In genomic region chr8:117082947-117083559, GRCm38 (mm10) we compare ENCODE assay signal across 21 mouse cellular contexts. TPM values are rescaled to one million over a fixed set of nuclear protein-coding genes. Genes with fewer than 3 reads are reported as not detected.
DNase-seq lines count a peak whose midpoint lies in the region; ATAC-seq lines count a peak whose summit lies in the region.
"Had no signal": no experiment of that assay in that cellular context is flagged by ENCODE, and none has a peak within 500 bp of the region (broad histone marks: within the 10 kb centered on the region; RNA-seq: fewer than 3 reads in every experiment).

No protein-coding gene starts in this region.

- no peak overlapping the region for H3K9ac ChIP-seq in liver, embryonic 13.5 days
- H3K9ac ChIP-seq: intestine, embryonic 15.5 days; neural tube, embryonic 13.5 days had no signal

- peak overlapping the region; percentile 74 for H3K27ac ChIP-seq in liver, embryonic 13.5 days
- H3K27ac ChIP-seq: gastrocnemius, adult 2 months; heart, adult 2 months; intestine, embryonic 15.5 days; neural tube, embryonic 13.5 days had no signal

- no peaks in the 10 kb centered on the region for H3K36me3 ChIP-seq in liver, embryonic 13.5 days
- H3K36me3 ChIP-seq: intestine, embryonic 15.5 days; neural tube, embryonic 13.5 days had no signal

- H3K4me2 ChIP-seq in liver, embryonic 13.5 days: peak overlapping the region; percentile 33
- H3K4me2 ChIP-seq: intestine, embryonic 15.5 days; neural tube, embryonic 13.5 days had no signal

- H3K9me3 ChIP-seq in liver, embryonic 13.5 days (replicated peaks): no peaks in the 10 kb centered on the region
- H3K9me3 ChIP-seq: intestine, embryonic 15.5 days; neural tube, embryonic 13.5 days had no signal

- peaks cover 78% of the 10 kb centered on the region for H3K4me1 ChIP-seq in liver, embryonic 13.5 days (replicated peaks)
- H3K4me1 ChIP-seq: neural tube, embryonic 13.5 days had no signal

- peak; percentile 22 for DNase-seq in kidney, postnatal 10 days
- DNase-seq in kidney, postnatal 25 days: no peak
- DNase-seq in c-Kit-positive CD71-negative TER-119-negative erythroid progenitor cells, embryonic 14.5 days (ENCODE audit: low read depth): peak; percentile 54
- DNase-seq in liver, embryonic 13.5 days: peak; percentile 54
- peak; percentile 11 to 39 for DNase-seq in spleen, postnatal 36 days (ENCODE audit: low spot score in 2 of 2)
- DNase-seq in urinary bladder, postnatal 10 days (ENCODE audit: low spot score): no peak
- DNase-seq: adrenal gland, adult 2 months; cerebellum, adult 9-11 months; embryo, embryonic 11 days; gastrocnemius, adult 2 months; heart, adult 2 months; layer of hippocampus, adult 9-11 months; lung, postnatal 4 days; thymus, postnatal 14 days had no signal

- ATAC-seq in liver, embryonic 13.5 days (ENCODE audit: low read depth): peak; percentile 61
- no peak for ATAC-seq in inflammation-experienced regulatory T-cells, adult 6 months
- ATAC-seq: forebrain, embryonic 14.5 days; intestine, embryonic 15.5 days; midbrain, embryonic 16.5 days had no signal

- H3K4me3 ChIP-seq in liver, embryonic 13.5 days (replicated peaks): no peak overlapping the region
- H3K4me3 ChIP-seq: gastrocnemius, adult 2 months; heart, adult 2 months; intestine, embryonic 15.5 days; neural tube, embryonic 13.5 days had no signal

- 13% methylated on average over 9 of the region's 9 CpGs for WGBS in liver, embryonic 13.5 days (ENCODE audit: insufficient replicate concordance)

- H3K27me3 ChIP-seq in liver, embryonic 13.5 days: peaks cover 22% of the 10 kb centered on the region
- H3K27me3 ChIP-seq: intestine, embryonic 15.5 days; neural tube, embryonic 13.5 days had no signal

RNA-seq across cellular contexts. Expression of gene Pkd1l2, which starts 0.8 kb away (rescaled TPM):
- polyA plus RNA-seq in liver, embryonic 13.5 days (2015; fragmentation: Nextera tagmentation; extraction: Ambion mirVana): 0.03 TPM in 1 of 2 replicates, not detected in the other
- under 1 TPM in 1 of 3 experiments, not detected in 2; 0.06 TPM for polyA plus RNA-seq in inflammation-experienced regulatory T-cells, adult 6 months (2017; shearing (Covaris generic))
- polyA plus RNA-seq: C2C12; forebrain, embryonic 14.5 days; heart, adult 2 months; intestine, embryonic 15.5 days; liver, adult 2 months; midbrain, embryonic 16.5 days; neural tube, embryonic 13.5 days had no signal

RNA-seq across cellular contexts. Expression of gene Bco1, which starts 12.6 kb away (rescaled TPM):
- polyA plus RNA-seq in liver, embryonic 13.5 days (2015; fragmentation: Nextera tagmentation; extraction: Ambion mirVana): 8.1 and 9.2 TPM in 2 replicates
- polyA plus RNA-seq in inflammation-experienced regulatory T-cells, adult 6 months (2017; shearing (Covaris generic)): not detected
- polyA plus RNA-seq: adrenal gland, adult 2 months; C2C12; forebrain, embryonic 14.5 days had no signal

Comparison
In these comparisons a context has a peak if more than half of its experiments do, and no peak if none do; other contexts are left out.
1. DNase-seq: peak in kidney, postnatal 10 days (single experiment), c-Kit-positive CD71-negative TER-119-negative erythroid progenitor cells, embryonic 14.5 days (single experiment), liver, embryonic 13.5 days (single experiment) and spleen, postnatal 36 days (2 of 2); none in kidney, postnatal 25 days (0 of 2) and urinary bladder, postnatal 10 days (single experiment).